Mouse (Mus musculus) megakaryocyte, embryonic 14.5 days (primary cell): ENCODE measurements around the gene Prps1.

ENCODE experiments used
- FLI1 ChIP-seq: IDR thresholded peaks from 2 replicates; pipeline ENCODE4 v1.6.1; 2012; ENCODE audit warnings: low read length, inconsistent platforms, mixed read lengths
- GATA1 ChIP-seq: IDR thresholded peaks from 3 replicates; pipeline ENCODE4 v1.6.1; 2012; ENCODE audit warnings: mixed read lengths, low read length, inconsistent platforms, borderline replicate concordance

DNA sequence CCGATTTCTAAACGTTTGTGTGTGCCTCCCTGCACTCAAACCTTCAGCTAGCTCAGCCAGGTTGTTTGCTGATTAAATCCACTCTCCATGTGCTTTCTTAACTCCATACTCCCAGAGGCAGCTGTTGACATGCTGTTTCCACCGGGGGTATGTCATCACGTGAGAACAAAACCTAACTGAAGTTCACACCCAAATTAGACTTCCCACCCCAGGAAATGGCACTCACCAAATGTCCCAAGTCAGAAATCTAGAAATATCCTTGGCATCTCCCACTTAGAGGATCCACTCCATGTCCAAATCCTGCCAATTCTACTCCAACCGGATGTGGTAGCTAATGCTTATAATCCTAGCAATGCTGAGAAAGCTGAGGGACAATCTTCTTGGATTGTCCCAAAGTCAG is 43.9 kb downstream of the Prps1 start:
- TF ChIP-seq GATA1: no peak
- TF ChIP-seq FLI1: no peak
